Mouse (Mus musculus) heart, embryonic 15.5 days (tissue): ENCODE results near the gene Rsrc2. TPM values are rescaled to one million over a fixed set of nuclear protein-coding genes. Genes with fewer than 3 reads are reported as not detected.

ENCODE experiments used
- ATAC-seq: fragments of 200-750 bp; cut with Nextera tagmentation; replicated peaks from 2 replicates; pipeline ENCODE4 v1.8.0; 2017; ENCODE audit warnings: low read depth, moderate TSS enrichment; ENCODE audit not compliant: insufficient number of reproducible peaks, insufficient read depth, low FRiP score
- H3K27ac ChIP-seq: fragments of 300-500 bp; sonication (generic); 2 replicates; pipeline ENCODE4 v1.5.1; 2015; ENCODE audit warnings: mild to moderate bottlenecking, inconsistent platforms
- H3K27me3 ChIP-seq: fragments of 300-500 bp; sonication (generic); 2 replicates; pipeline ENCODE4 v1.6.1; 2015; ENCODE audit warnings: inconsistent platforms
- H3K36me3 ChIP-seq: fragments of 300-500 bp; sonication (generic); 2 replicates; pipeline ENCODE4 v1.6.1; 2015; ENCODE audit warnings: mild to moderate bottlenecking, inconsistent platforms
- H3K4me1 ChIP-seq: fragments of 300-500 bp; sonication (generic); replicated peaks from 2 replicates; pipeline ENCODE4 v1.6.1; 2015; ENCODE audit warnings: inconsistent platforms
- H3K4me2 ChIP-seq: fragments of 300-500 bp; sonication (generic); 2 replicates; pipeline ENCODE4 v1.6.1; 2015; ENCODE audit warnings: inconsistent platforms, mild to moderate bottlenecking, moderate library complexity
- H3K4me3 ChIP-seq: fragments of 300-500 bp; sonication (generic); 2 replicates; pipeline ENCODE4 v1.5.1; 2015; ENCODE audit warnings: mild to moderate bottlenecking, inconsistent platforms
- H3K9ac ChIP-seq: fragments of 300-500 bp; sonication (generic); 2 replicates; pipeline ENCODE4 v1.6.1; 2015; ENCODE audit warnings: mild to moderate bottlenecking, inconsistent platforms
- H3K9me3 ChIP-seq: fragments of 300-500 bp; sonication (generic); replicated peaks from 2 replicates; pipeline ENCODE4 v1.6.1; 2016; ENCODE audit warnings: inconsistent platforms
- WGBS: fragments of 180-500 bp; shearing (Covaris S2); methylation state at CpG from one replicate; pipeline ENCODE4 v1.1.7; 2015; ENCODE audit warnings: mixed read lengths; 5-methylcytosine and 5-hydroxymethylcytosine counted together
- polyA plus RNA-seq: library from polyadenylated mRNA; unstranded; fragments of >200 nt; fragmentation: Nextera tagmentation; extraction: Ambion mirVana; gene quantifications from 2 replicates; pipeline ENCODE4 v1.2.1, GENCODE M21; 2015

Gene Rsrc2
- polyA plus RNA-seq, 1 experiment from 2014 or later = 84.3 TPM

- Histone ChIP-seq H3K4me2 (no peak overlapping the region), H3K27me3 (no peaks in the 10 kb centered on the region), H3K4me3 (no peak overlapping the region), H3K36me3 (peaks cover 14% of the 10 kb centered on the region), H3K9ac (no peak overlapping the region), H3K27ac (peak overlapping the region; percentile 69), H3K9me3 (no peaks in the 10 kb centered on the region), H3K4me1 (peaks cover 14% of the 10 kb centered on the region)
- 35% methylated on average over 6 of the region's 6 CpGs for WGBS
- peak; percentile 75; the same call in 1 of the 2 replicates for ATAC-seq
Observed at GRCm38 (mm10) chr5:123694468-123694867, 54.7 kb downstream of the Rsrc2 start.

- Histone ChIP-seq H3K9me3 (no peaks in the 10 kb centered on the region), H3K4me1 (peaks cover 35% of the 10 kb centered on the region), H3K27ac (peak within 1 kb of the TSS; percentile 95), H3K9ac (peak within 1 kb of the TSS; percentile 94), H3K4me3 (peak within 1 kb of the TSS; percentile 95), H3K4me2 (peak within 1 kb of the TSS; percentile 74), H3K36me3 (no peaks in the 10 kb centered on the region), H3K27me3 (no peaks in the 10 kb centered on the region)
- WGBS = under 1% methylated on average over 60 of the region's 64 CpGs
- peak; percentile 70 for ATAC-seq
Observed at GRCm38 (mm10) chr5:123684221-123685144, 64.7 kb downstream of the Rsrc2 start, which contains the start of gene Clip1. TSS of gene Clip1 (minus strand) at chr5:123684618.

GRCm38 (mm10) chr5:123683377-123684220, 65.6 kb downstream of the Rsrc2 start:
- Histone ChIP-seq H3K27me3 (no peaks in the 10 kb centered on the region), H3K4me1 (peaks cover 35% of the 10 kb centered on the region), H3K36me3 (no peaks in the 10 kb centered on the region), H3K9ac (peak overlapping the region; percentile 94), H3K4me3 (peak overlapping the region; percentile 95), H3K27ac (peak overlapping the region; percentile 95), H3K9me3 (no peaks in the 10 kb centered on the region), H3K4me2 (peak overlapping the region; percentile 74)
- WGBS = under 1% methylated on average over 75 of the region's 92 CpGs
- peak; percentile 69 for ATAC-seq

- no peak for ATAC-seq
- peak overlapping the region; percentile 95 for H3K27ac ChIP-seq
- no peaks in the 10 kb centered on the region for H3K9me3 ChIP-seq
- H3K9ac ChIP-seq = peak overlapping the region; percentile 94
- peaks cover 35% of the 10 kb centered on the region for H3K4me1 ChIP-seq
- WGBS = 4% methylated on average over 6 of the region's 6 CpGs
- no peaks in the 10 kb centered on the region for H3K27me3 ChIP-seq
- peak overlapping the region; percentile 74 for H3K4me2 ChIP-seq
- peak overlapping the region; percentile 95 for H3K4me3 ChIP-seq
- no peaks in the 10 kb centered on the region for H3K36me3 ChIP-seq
Observed at GRCm38 (mm10) chr5:123683043-123683376, 66.2 kb downstream of the Rsrc2 start.

GRCm38 (mm10) chr5:123682372-123682771, 66.8 kb downstream of the Rsrc2 start:
- Histone ChIP-seq H3K4me3 (peak overlapping the region; percentile 95), H3K36me3 (no peaks in the 10 kb centered on the region), H3K4me2 (peak overlapping the region; percentile 74), H3K9ac (peak overlapping the region; percentile 94), H3K27me3 (no peaks in the 10 kb centered on the region), H3K27ac (peak overlapping the region; percentile 95), H3K9me3 (no peaks in the 10 kb centered on the region), H3K4me1 (peaks cover 35% of the 10 kb centered on the region)
- ATAC-seq = no peak
- WGBS = 29% methylated on average over 4 of the region's 4 CpGs

GRCm38 (mm10) chr5:123679546-123680263, 69.5 kb downstream of the Rsrc2 start:
- WGBS = 42% methylated on average over 5 of the region's 5 CpGs
- Histone ChIP-seq H3K9me3 (no peaks in the 10 kb centered on the region), H3K27ac (peak overlapping the region; percentile 57), H3K4me1 (peaks cover 38% of the 10 kb centered on the region), H3K27me3 (no peaks in the 10 kb centered on the region), H3K4me3 (no peak overlapping the region), H3K36me3 (no peaks in the 10 kb centered on the region), H3K9ac (no peak overlapping the region), H3K4me2 (no peak overlapping the region)
- ATAC-seq = no peak

- Histone ChIP-seq H3K36me3 (no peaks in the 10 kb centered on the region), H3K4me2 (no peak overlapping the region), H3K4me1 (peaks cover 38% of the 10 kb centered on the region), H3K9ac (no peak overlapping the region), H3K9me3 (no peaks in the 10 kb centered on the region), H3K27me3 (no peaks in the 10 kb centered on the region), H3K27ac (no peak overlapping the region), H3K4me3 (no peak overlapping the region)
- 64% methylated on average over 3 of the region's 3 CpGs for WGBS
- ATAC-seq = no peak
Observed at GRCm38 (mm10) chr5:123679106-123679505, 70.1 kb downstream of the Rsrc2 start.

Other genes starting within 250 kb of the Rsrc2 start
- gene B3gnt4, start 239.0 kb downstream of the Rsrc2 start, polyA plus RNA-seq = 0.23 and 0.36 TPM in 2 replicates
- gene Diablo, start 225.2 kb downstream of the Rsrc2 start, polyA plus RNA-seq = 88.4 and 97.6 TPM in 2 replicates
- gene Gm49027, start 223.9 kb downstream of the Rsrc2 start, polyA plus RNA-seq = 0.18 and 2.6 TPM in 2 replicates
- 17.3 and 21.1 TPM in 2 replicates for gene Vps33a, start 176.4 kb downstream of the Rsrc2 start, polyA plus RNA-seq
- 51.9 and 53.5 TPM in 2 replicates for gene Clip1, start 64.8 kb downstream of the Rsrc2 start, polyA plus RNA-seq
- gene Zcchc8, start 28.3 kb downstream of the Rsrc2 start, polyA plus RNA-seq = 54.5 and 59.7 TPM in 2 replicates
- 14.2 and 18.0 TPM in 2 replicates for gene Kntc1, start 302 bp upstream of the Rsrc2 start, polyA plus RNA-seq
- gene Hcar2, start 116.1 kb upstream of the Rsrc2 start, polyA plus RNA-seq = 0.08 and 0.20 TPM in 2 replicates
- gene Hcar1, start 130.6 kb upstream of the Rsrc2 start, polyA plus RNA-seq = 0.16 and 0.34 TPM in 2 replicates
- gene Denr, start 157.8 kb upstream of the Rsrc2 start, polyA plus RNA-seq = 73.5 and 103 TPM in 2 replicates
- 0.91 and 2.7 TPM in 2 replicates for gene Gm43518, start 178.0 kb upstream of the Rsrc2 start, polyA plus RNA-seq
- 4.8 and 5.6 TPM in 2 replicates for gene Ccdc62, start 181.3 kb upstream of the Rsrc2 start, polyA plus RNA-seq
- 6.6 and 9.7 TPM in 2 replicates for gene Hip1r, start 224.2 kb upstream of the Rsrc2 start, polyA plus RNA-seq